Mouse (Mus musculus) 416B (cell line): ENCODE measurements around the gene Zfp213.
"Not testable (repeated sequence)": the region's sequence is repeated elsewhere in the genome, so short reads cannot be mapped to it uniquely, and the experiment has no call there.

Experiments
- DNase-seq: peaks from one replicate; pipeline ENCODE4 v3.0.0; 2011; ENCODE audit warnings: low read depth

The Zfp213 gene

GRCm38 (mm10) chr17:23563595-23564367 lies at the start of gene Zfp213:
Zfp213 (minus strand) TSS chr17:23564238.
- DNase-seq, result peak; percentile 95

- DNase-seq, result peak; percentile 74
These were observed 46.3 kb upstream of the Zfp213 start for GRCm38 (mm10) chr17:23610361-23610800.

GRCm38 (mm10) chr17:23609612-23610011 lies 45.6 kb upstream of the Zfp213 start:
- DNase-seq, result no peak

DNA sequence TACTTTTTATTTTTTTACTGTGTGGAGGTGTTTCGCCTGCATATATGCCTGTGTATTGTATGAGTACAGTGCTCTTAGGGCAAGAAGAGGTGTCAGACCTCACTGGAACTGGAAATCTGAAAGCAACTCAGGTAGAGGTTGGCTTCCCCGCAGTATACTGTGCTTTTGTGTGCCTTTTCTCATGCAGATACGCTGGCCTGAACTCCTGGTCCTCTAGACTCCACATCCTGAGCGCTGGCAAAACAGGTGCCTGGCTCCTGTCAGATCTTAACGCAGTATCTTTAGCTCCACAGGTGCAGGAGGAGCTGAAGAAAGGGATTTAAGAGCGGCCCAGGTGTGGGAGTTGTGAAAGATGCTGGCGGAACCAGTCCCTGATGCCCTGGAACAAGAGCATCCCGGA lies 41.2 kb upstream of the Zfp213 start:
- DNase-seq, result no peak

GRCm38 (mm10) chr17:23604394-23604793 lies 40.4 kb upstream of the Zfp213 start:
- DNase-seq, result no peak

DNA sequence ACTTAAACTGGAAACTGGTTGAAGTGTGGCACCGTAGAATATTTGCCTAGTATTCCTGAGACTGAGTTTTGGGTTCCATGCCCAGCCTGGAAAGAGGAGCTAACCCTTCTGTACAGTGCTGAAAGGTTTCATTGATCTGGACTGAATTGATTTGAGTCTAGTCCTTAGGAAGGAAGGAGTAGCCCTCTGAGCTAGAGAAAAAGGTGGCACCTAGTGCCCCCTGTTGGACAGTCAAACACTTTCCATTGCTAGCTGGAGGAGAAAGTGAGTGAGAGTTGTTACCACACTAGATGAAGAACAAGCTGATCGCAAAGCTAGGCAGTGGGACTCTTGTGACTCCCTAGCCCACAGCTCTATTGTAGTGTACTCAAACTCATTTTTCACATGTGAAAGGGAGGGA lies 39.5 kb upstream of the Zfp213 start:
- DNase-seq, result peak; percentile 77

DNA sequence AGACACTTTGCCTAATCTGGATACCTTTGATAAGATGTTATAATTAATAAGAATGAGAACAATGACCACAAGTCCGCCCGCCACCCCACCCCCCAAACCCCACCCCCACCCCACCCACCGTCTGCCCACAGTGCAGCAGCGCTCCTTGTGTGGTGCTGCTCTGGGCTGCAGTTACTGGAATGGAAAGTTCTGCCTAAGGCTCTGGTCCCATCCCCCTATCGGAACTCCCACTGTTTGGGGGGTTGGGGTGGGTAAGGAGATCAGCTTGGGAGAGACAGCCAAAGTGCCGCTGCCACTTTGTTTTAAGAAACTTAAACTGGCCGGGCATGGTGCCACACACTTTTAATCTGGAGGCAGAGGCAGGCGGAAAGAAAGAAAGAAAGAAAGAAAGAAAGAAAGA lies 39.0 kb upstream of the Zfp213 start:
- no peak for DNase-seq

- DNase-seq, result peak; percentile 59
These were observed 38.0 kb upstream of the Zfp213 start for GRCm38 (mm10) chr17:23601836-23602585.

DNA sequence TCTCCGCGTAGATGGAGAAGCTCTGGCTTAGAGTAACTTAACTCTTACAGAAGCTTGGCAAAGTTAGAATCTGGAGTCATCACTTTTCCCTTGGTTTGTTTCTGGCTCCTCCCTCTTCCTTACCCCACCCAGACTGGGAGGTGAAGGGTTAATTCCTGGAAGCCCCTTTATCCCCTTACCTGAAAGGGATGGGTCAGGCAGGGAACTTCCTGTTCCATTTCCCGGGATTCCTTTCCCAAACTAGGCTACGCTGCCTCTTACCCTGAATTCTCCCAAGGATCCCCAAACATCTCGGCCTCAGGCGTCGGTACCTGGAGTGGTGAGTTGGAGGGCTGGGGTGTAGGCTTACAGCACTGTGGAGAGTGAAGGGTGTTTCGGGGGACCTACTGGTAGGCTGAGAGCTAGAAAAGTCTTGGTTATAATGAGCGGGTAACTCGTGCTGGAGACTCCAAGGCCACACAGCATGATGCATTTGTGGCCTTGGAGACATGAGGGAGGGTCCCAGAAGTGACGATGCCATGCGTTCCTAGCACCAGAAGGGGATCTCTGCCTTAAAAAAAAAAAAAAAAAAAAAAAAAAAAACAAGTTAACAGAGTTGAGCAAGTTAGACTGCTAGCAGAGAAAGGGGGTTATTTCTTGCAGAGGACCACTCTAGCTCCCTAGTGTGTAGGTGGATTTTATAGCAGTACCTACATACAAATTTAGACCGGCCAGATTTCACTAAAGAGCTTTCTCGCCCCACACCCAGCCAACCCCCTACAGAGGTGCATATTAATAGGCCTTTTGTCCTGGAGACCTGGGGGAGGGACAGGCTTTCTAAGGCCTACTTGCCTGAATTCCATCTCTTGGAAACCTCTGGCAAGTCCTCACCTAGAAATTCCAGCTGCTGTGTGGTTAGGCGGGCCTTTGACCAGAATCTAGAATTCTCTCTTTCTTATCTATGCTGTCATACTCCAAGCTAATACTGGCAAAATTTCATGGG lies 36.9 kb upstream of the Zfp213 start, which contains the start of gene Zscan10:
Zscan10 (plus strand) TSS at position 216 of the 982 bp plus-strand sequence.
- no peak for DNase-seq

DNA sequence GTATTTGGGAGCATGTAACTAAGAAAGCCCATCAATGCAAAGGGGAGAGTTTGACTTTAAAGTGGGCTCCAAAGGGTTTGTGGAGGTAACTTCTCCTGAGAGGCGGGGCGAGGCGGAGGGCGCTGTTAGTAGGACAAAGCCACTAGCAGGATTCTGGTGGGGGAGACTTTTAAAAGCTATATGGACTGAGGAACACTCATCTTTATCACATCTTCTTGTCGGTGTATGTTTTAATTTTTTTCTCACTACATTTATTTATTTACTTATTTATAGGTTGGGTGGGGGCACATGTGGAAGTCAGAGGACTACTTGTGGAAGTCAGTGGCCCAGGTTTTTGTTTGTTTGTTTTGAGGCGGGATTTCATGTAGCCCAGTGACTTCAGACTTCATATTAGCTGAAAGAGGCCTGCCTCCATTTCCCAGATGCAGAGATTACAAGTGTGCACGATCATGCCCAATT lies 35.6 kb upstream of the Zfp213 start:
- peak; percentile 81 for DNase-seq

DNA sequence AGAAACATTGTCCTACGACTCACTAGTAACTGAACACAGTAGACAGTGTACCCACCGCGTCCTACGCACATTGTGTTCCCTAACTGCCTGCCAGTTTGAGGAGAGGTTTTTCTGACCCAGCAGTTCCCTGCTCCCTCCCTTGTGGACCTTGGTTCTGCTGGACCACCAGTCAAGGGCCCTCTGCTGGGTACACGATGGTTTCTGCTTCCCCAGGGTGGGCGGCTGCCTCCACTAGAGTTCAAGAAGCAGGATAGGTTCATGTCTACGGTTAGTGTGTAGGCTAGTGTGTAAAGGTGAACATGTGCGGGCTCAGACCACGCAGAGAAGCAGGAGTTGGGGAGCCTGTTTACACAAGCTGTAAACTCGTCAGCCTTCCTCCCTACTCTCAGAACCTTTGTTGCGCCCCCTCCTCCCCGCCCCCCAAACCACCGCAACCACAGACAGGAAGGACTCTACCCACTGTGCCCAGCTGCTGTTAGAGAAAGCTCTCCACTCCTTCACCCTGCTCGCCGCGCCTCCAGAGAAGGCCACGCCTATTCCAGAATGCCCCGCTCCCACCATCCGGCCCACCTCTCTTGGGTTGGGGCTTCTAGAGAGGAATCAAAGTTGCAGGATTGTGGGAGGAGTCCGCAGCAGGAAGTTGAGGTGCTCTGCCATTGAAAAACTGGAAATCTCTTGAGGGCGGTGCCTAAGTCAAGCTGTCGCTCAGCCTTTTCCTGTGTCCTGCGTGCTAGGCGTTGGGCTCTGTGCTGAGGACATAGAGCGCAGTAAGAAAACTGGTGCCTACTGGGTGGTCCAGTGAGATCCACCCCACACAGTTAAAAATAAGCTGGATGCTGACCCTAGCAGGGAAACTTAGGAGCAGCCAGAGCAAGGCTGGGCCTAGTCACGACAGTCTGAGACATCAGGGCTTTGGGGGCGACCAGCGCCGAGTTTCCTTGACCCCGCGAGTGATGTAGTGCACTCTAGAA lies 34.8 kb upstream of the Zfp213 start, which contains the start of gene Zfp13:
Zfp13 (minus strand) TSS at position 906 of the 971 bp plus-strand sequence.
- peak; percentile 99 for DNase-seq

DNA sequence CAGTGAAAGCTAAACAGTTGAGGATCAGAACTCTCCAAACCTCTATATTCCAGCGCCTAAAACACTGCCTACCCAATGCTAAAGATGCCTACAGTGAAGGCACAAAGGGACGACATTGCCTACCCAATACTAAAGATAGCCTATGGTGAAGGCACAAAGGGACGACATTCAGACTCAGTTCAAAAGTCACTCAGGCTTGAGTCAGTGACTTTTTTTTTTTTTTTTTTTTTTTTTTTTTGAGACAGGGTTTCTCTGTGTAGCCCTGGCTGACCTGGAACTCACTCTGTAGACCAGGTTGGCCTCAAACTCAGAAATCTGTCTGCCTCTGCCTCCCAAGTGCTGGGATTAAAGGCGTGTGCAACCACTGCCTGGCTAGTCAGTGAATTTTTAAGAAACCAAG lies 31.1 kb upstream of the Zfp213 start:
- not testable (repeated sequence) for DNase-seq

DNA sequence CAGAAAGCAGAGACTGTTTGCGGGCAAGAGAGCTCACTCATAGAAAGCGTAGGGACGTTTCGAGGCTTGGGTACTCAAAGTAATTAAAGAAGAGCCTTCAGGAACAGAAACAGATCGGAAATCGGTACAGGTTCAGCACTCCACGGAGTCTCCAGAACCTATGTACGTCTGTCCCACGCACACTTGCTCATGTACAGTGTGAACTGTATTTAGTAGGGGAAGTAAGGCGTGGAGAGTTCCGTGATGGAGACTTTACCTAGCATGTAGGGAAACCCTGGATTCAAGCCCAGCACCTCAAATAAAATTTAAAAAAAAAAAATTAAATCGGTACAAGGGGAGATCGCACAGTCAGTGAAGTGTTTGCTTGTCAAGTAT lies 28.9 kb upstream of the Zfp213 start:
- no peak for DNase-seq

DNA sequence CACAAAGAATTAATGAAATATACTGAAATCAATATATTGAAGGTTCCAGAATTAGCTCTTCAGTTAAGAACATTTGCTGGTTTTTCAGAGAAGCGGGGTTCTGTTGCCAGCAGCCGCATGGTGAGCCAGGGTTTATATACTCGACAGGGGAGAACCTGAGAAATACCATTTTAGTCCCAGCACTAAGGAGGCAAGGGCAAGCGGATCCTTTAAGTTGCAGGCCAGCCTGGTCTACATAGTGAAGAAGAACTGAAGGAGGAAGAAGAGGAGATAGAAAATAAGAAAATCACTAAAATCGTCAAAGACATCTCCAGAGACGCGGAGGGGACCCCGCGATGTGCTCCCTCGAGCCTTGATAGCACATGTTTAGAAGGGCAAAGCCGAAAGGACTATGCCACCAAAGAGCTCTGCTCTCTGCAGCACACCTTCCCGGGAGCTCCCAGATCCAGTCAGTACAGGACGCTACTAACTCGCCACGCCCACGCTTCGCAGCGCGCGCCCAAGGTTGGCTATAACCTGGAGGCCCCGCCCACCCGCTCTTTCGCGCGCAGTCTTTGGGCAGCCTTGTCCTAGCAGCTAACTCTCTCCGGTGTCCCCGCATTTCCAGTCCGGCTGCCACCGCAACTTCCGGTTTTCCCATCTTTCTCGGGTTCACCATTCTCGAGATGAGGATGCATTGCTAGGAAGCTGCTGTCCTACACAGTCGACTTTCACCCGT lies 28.3 kb upstream of the Zfp213 start:
- DNase-seq, result no peak

DNA sequence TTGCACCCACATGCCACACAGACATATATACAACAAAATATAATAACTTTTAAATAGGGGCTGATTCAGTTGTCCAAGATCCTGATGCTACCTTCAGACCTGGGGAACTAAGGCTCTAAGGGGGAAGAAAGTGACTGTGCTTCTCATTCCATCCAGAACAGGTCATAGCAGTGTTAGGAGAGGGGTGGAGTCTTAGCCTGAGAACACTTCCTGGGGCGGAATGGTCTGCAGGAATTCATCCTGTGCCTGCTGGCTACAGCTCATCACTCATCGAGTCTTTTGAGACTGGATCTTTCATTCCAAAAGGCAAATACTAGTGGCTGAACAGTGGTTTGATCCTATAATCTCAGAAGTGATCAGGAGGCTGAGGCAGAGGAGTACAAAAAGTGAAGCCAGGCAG lies 23.2 kb upstream of the Zfp213 start:
- DNase-seq, result no peak

GRCm38 (mm10) chr17:23585721-23586491 lies 21.9 kb upstream of the Zfp213 start:
- no peak for DNase-seq

DNA sequence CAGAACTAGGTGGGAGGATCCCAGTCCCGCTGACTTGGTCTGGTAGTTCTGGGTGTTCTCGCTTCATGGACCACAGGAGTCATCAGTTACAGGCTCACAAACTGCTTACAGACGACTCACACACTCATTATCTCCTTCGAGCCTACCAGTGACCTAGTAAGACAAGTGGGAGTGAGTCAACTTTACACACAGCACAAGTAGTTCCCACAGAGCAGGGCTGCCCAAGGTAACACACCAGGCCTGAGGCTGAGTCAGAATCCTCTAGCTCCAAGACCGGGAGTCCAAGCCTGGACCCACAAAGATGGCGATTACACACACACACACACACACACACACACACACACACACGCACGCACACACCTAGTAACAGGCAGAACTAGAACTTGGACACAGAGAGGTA lies 20.7 kb upstream of the Zfp213 start:
- no peak for DNase-seq

GRCm38 (mm10) chr17:23575951-23576552 lies 12.0 kb upstream of the Zfp213 start:
- DNase-seq, result no peak

DNA sequence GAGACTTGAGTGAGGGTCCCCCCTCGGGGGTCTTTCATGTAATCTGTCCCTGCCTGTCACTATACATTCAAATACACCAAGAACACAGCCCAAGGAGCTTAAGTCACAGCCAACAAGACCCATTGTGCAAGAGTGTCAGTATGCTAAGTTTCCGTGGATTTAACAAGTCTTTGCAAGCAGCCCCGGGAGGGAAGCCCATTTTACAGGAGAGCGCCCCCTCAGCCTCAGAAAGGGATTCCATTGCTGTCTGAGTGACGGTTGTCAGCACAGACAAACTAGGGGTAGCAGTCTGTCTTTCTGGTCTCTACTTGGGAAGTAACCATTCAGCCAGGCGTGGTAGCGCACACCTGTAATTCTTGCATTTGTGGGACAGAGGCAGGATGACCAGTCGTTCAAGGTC lies 10.1 kb upstream of the Zfp213 start:
- DNase-seq, result no peak
